Mouse (Mus musculus) spleen, embryonic (tissue): ENCODE measurements around the gene Klre1.

Experiments used
- CTCF ChIA-PET: fragments of 350-600 bp; sonication (Branson Sonifier 250); formaldehyde crosslinking; loops from one replicate; lab custom pipeline; 2022; lab: Charles Lee

The Klre1 gene

GRCm38 (mm10) chr6:129577605-129578004 lies at the start of gene Klre1:
Gene Klre1 (plus strand): TSS chr6:129577905.
- CTCF ChIA-PET: interaction anchor here (0.6 kb wide), 1 partner anchor 1220 kb away, joined by 3 read pairs; no protein-coding TSS in a partner anchor

- CTCF ChIA-PET: interaction anchor here (0.5 kb wide), 1 partner anchor 11 kb away, joined by 5 read pairs; no protein-coding TSS in a partner anchor
Measured at GRCm38 (mm10) chr6:129529605-129530004, 48.1 kb upstream of the Klre1 start.

GRCm38 (mm10) chr6:129530261-129530660 lies 47.4 kb upstream of the Klre1 start:
- CTCF ChIA-PET: interaction anchor here (0.5 kb wide), 1 partner anchor 12 kb away, joined by 5 read pairs; no protein-coding TSS in a partner anchor

GRCm38 (mm10) chr6:129532556-129532941 lies 45.2 kb upstream of the Klre1 start:
- CTCF ChIA-PET: interaction anchor here (1.5 kb wide), 1 partner anchor 9 kb away, joined by 5 read pairs; no protein-coding TSS in a partner anchor

GRCm38 (mm10) chr6:129532942-129533860 lies 44.5 kb upstream of the Klre1 start, which contains the start of gene Gabarapl1:
Gene Gabarapl1 (plus strand): TSS chr6:129533160.
- CTCF ChIA-PET: interaction anchor here (1.5 kb wide), 1 partner anchor 10 kb away, joined by 5 read pairs; no protein-coding TSS in a partner anchor

- CTCF ChIA-PET: interaction anchor here (0.6 kb wide), 1 partner anchor 153 kb away, joined by 3 read pairs; no protein-coding TSS in a partner anchor
Measured at GRCm38 (mm10) chr6:129534057-129534456, 43.6 kb upstream of the Klre1 start.

DNA sequence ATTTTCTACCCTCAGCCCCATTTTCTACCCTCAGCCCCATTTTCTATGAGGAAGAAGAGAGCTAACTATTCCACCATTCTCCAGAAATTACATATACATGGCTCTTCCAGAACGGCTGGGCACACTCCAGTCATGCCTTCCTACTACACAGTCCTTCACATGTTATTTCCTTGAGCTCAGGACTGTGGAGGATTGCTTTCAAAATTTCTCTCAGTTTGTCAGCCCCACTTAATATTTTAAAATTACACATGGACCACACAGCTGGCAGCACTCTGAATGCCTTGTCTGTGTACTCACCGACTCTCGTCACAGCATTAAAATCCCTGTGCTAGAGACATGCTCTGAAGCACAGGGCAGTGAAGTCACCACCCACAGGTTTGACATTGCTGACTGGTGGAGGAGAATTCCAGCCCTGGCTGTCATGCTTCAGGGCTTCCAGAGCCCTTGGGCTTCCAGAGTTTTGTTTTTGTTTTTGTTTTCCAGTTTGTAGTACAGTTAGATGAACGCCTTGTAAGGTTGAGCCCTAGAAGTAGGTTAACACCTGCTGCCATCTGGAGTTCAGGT lies 43.0 kb upstream of the Klre1 start:
- CTCF ChIA-PET: no interaction called here

DNA sequence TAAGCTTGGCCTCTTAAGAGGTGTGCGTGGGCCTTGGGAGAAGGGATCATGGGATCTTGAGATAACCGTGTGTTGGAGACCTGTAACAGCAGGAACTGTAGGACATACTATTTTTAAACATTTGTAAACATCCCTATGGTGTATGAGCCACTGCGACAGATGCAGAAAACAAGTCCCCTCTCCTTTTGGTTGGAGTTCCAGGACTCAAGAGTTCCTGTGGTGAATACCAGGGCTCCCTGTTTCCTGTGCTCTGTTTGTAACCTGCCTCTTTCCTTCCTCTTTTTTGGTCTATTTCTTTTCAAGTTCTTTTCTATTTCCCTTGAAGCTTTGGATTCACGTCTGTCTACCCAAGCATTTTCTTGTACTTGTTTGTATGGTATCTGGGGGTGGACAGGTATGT lies 42.0 kb upstream of the Klre1 start:
- CTCF ChIA-PET: no interaction called here

DNA sequence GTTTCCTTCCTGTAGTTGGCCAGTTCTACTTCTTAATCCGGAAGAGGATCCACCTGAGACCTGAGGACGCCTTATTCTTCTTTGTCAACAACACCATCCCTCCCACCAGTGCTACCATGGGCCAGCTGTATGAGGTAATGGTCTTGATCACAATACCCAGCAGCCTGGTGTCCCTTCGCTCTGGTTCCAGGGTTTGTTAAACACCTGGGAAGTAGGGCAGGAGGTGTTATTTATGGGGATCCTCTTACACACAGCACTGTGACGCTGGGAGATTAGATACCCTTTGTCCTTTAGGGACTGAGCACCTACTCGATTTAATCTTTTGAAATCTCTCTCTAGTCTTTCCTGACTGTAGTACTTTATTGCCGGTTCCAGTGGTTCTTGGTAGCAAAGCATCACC lies 39.1 kb upstream of the Klre1 start:
- CTCF ChIA-PET: no interaction called here

DNA sequence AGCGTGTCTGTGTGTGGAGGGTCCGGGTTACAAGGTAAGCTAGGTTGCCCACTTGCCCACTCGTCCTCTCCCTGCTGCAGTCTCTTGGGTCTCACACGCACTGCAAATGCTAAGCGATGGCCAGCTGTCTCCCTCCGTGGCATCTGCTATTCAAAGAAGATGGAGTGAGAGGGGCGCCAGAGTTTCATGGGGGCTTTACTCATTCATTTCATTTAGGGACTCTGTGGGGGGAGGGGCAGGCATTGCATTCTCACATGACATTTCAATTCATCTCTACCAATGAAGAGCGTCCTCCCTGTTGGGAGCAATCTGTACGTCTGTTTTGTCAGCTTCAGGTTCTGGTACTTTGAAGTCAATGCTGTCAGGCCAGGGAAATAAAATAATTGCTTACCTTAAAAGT lies 35.8 kb upstream of the Klre1 start:
- CTCF ChIA-PET: no interaction called here

DNA sequence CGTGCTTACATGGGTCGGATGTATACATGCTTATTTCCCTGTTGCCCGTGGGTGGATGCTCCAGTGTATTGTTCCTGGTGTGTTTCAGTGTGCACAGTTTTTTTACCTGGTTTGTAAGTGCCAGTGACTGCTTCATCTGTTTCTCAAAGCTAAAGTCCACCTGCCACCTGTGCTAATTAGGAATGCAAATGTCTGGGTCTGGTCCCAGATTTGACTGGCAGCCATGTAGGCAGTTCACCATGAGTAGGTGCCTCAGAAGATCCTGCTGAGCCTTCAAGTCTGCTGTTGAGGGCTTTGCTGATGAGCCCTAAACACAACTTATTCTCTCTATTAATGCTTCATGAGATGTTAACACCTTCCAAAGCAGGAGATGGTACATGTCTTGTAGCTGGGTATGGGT lies 35.2 kb upstream of the Klre1 start:
- CTCF ChIA-PET: no interaction called here

- CTCF ChIA-PET: no interaction called here
Measured at GRCm38 (mm10) chr6:129543709-129544606, 33.7 kb upstream of the Klre1 start.

- CTCF ChIA-PET: no interaction called here
Measured at GRCm38 (mm10) chr6:129547277-129547676, 30.4 kb upstream of the Klre1 start.

- CTCF ChIA-PET: interaction anchor here (0.7 kb wide), 1 partner anchor 961 kb away, joined by 5 read pairs; no protein-coding TSS in a partner anchor
Measured at GRCm38 (mm10) chr6:129548009-129548408, 29.7 kb upstream of the Klre1 start.

- CTCF ChIA-PET: interaction anchor here (0.6 kb wide), 1 partner anchor 13 kb away, joined by 6 read pairs; no protein-coding TSS in a partner anchor
Measured at GRCm38 (mm10) chr6:129557298-129558023, 20.2 kb upstream of the Klre1 start.

- CTCF ChIA-PET: interaction anchor here (1.0 kb wide), 1 partner anchor 167 kb away, joined by 15 read pairs; no protein-coding TSS in a partner anchor
Measured at GRCm38 (mm10) chr6:129558946-129559640, 18.6 kb upstream of the Klre1 start.

DNA sequence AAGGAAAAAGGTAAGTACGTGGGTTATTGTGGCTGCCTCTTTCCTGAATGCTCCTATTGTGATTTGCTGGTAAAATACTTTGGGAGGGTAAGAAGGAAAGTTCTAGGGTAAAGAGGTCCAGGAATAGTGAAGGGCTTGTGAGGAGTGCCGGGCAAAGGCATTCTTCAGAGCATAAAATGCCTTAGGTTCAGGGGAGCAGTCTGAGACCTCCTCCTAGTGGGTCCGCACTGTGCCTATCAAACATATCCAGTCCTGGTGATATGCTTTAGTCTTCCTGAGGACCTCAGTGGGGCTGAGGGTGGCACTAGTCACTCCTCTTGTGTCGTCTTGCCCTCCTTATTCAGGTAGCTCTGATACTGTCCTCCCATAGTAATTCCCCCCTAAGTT lies 18.1 kb upstream of the Klre1 start:
- CTCF ChIA-PET: no interaction called here

DNA sequence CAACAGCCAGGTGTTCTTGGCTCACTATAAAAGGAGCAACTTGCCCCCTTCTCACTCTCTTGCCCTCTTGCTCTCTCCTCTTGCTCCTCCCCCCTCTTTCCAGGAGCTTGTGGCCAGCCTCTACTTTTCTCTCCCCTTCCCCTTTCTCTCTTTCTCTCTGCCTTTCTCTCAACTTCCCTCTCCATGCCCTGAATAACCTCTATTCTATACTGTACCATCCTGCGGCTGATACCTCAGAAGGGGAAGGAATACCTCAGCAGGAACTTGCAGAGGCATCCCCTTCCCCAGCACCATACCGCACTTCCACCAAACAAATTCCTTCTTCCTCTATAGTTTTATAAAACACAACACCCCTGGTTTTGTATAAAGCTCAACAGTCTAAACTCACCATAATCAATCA lies 12.4 kb upstream of the Klre1 start:
- CTCF ChIA-PET: no interaction called here

- CTCF ChIA-PET: no interaction called here
Measured at GRCm38 (mm10) chr6:129575315-129575714, 2.4 kb upstream of the Klre1 start.

DNA sequence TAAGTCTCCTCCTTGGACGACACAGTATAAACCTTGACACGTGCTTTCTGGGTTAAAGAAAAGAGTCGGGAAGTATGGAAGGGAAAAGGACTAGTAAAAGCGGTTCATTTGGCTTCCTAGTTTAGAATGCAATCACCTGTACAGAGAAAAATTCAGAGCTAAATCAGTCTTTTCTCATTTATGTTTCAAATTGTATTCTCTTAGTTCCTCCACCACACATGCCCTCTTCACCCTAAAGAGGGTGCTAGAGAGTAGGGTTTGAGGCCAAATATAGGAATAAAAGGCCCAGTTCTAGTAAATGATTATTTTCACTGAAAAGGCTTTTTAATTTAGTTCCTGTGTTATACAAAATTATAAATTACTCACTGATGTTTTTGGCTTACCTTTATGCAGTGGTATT lies 3.6 kb downstream of the Klre1 start:
- CTCF ChIA-PET: no interaction called here
